In genomic region chr12:12534779-12535178, GRCm38 (mm10) we compare ENCODE assay signal across 28 mouse cellular contexts.
A peak's percentile ranks its signal among the peaks of the same experiment; 100 is the strongest.
DNase-seq lines count a peak whose midpoint lies in the region; ATAC-seq and TF ChIP-seq lines count a peak whose summit lies in the region.
"Had no signal": no experiment of that assay in that cellular context is flagged by ENCODE, and none has a peak within 500 bp of the region (broad histone marks: within the 10 kb centered on the region; RNA-seq: fewer than 3 reads in every experiment).

No protein-coding gene starts in this region.

- TF ChIP-seq CTCF in intestine, postnatal 0 days (IDR thresholded peaks at IDR 0.05; ENCODE audit: low read depth): no peak

- H3K9me3 ChIP-seq in forebrain, embryonic 10.5 days: no peaks in the 10 kb centered on the region
- H3K9me3 ChIP-seq in forebrain, embryonic 11.5 days (ENCODE audit: control insufficient read depth, low read length): no peaks in the 10 kb centered on the region
- H3K9me3 ChIP-seq in intestine, embryonic 15.5 days: no peaks in the 10 kb centered on the region
- no peaks in the 10 kb centered on the region for H3K9me3 ChIP-seq in intestine, postnatal 0 days (ENCODE audit: control insufficient read depth)
- H3K9me3 ChIP-seq in intestine, embryonic 16.5 days (ENCODE audit: control insufficient read depth, low read length): no peaks in the 10 kb centered on the region
- H3K9me3 ChIP-seq: embryonic facial prominence, embryonic 12.5 days; hindbrain, embryonic 12.5 days; limb, embryonic 12.5 days; liver, embryonic 15.5 days; neural tube, embryonic 13.5 days had no signal

- DNase-seq in forebrain, embryonic 10.5 days (ENCODE audit: extremely low spot score, low spot score): no peak
- DNase-seq in forebrain, embryonic 11.5 days (ENCODE audit: low spot score): no peak
- no peak for DNase-seq in urinary bladder, postnatal 10 days (ENCODE audit: low spot score)
- no peak for DNase-seq in T-cell, adult 2 months (ENCODE audit: low spot score)
- DNase-seq: adrenal gland, postnatal 10 days; cerebellum, adult 11 months; cerebellum, adult 9-10 months; cerebellum, postnatal 36 days; gastrocnemius, adult 2 months; gastrocnemius, postnatal 36 days; kidney, adult 11 months; kidney, postnatal 14 days; layer of hippocampus, adult 9-11 months; lung, postnatal 36 days; thymus, postnatal 4 days had no signal

- peak overlapping the region; percentile 60; the same call in 1 of the 2 replicates for H3K27ac ChIP-seq in forebrain, embryonic 10.5 days
- no peak overlapping the region for H3K27ac ChIP-seq in forebrain, embryonic 11.5 days (ENCODE audit: low read depth, low read length)
- no peak overlapping the region for H3K27ac ChIP-seq in intestine, embryonic 15.5 days
- H3K27ac ChIP-seq in intestine, postnatal 0 days (ENCODE audit: low read depth, low read length): no peak overlapping the region
- no peak overlapping the region for H3K27ac ChIP-seq in intestine, embryonic 16.5 days (ENCODE audit: low read length)
- H3K27ac ChIP-seq: embryonic facial prominence, embryonic 12.5 days; gastrocnemius, adult 2 months; hindbrain, embryonic 12.5 days; hindbrain, postnatal 0 days; limb, embryonic 12.5 days; liver, embryonic 15.5 days; neural tube, embryonic 13.5 days had no signal

- ATAC-seq in forebrain, embryonic 11.5 days (replicated peaks; ENCODE audit: low FRiP score): no peak
- 0 out of 2 replicates have a peak, but pooled peaks have one; percentile 24 for ATAC-seq in intestine, embryonic 15.5 days
- ATAC-seq in intestine, postnatal 0 days: no peak
- peak; percentile 62 for ATAC-seq in common myeloid progenitor, adult 5-6 weeks (replicated peaks; ENCODE audit: low read depth, poor library complexity, severe bottlenecking)
- ATAC-seq in intestine, embryonic 16.5 days: 0 out of 2 replicates have a peak, but pooled peaks have one; percentile 21
- ATAC-seq: forebrain, embryonic 16.5 days; hindbrain, postnatal 0 days; midbrain, embryonic 16.5 days had no signal

- 18% methylated on average over 2 of the region's 2 CpGs for WGBS in forebrain, embryonic 10.5 days
- WGBS in forebrain, embryonic 11.5 days: 10% methylated on average over 2 of the region's 2 CpGs
- 5% methylated on average over 2 of the region's 2 CpGs for WGBS in intestine, embryonic 15.5 days
- WGBS in intestine, postnatal 0 days: 12% methylated on average over 2 of the region's 2 CpGs
- 10% methylated on average over 2 of the region's 2 CpGs for WGBS in intestine, embryonic 16.5 days

- H3K9ac ChIP-seq in forebrain, embryonic 11.5 days (ENCODE audit: low read length): no peak overlapping the region
- no peak overlapping the region for H3K9ac ChIP-seq in intestine, embryonic 15.5 days
- no peak overlapping the region for H3K9ac ChIP-seq in intestine, postnatal 0 days (ENCODE audit: low read depth, low read length)
- H3K9ac ChIP-seq in intestine, embryonic 16.5 days (ENCODE audit: low read depth, low read length): no peak overlapping the region
- H3K9ac ChIP-seq: embryonic facial prominence, embryonic 12.5 days; hindbrain, embryonic 12.5 days; limb, embryonic 12.5 days; liver, embryonic 15.5 days; neural tube, embryonic 13.5 days had no signal

- no peaks in the 10 kb centered on the region for H3K27me3 ChIP-seq in forebrain, embryonic 10.5 days (ENCODE audit: poor library complexity, severe bottlenecking)
- no peaks in the 10 kb centered on the region for H3K27me3 ChIP-seq in forebrain, embryonic 11.5 days (ENCODE audit: control insufficient read depth, insufficient read depth, low read length)
- H3K27me3 ChIP-seq in intestine, embryonic 15.5 days (replicated peaks): no peaks in the 10 kb centered on the region
- H3K27me3 ChIP-seq in intestine, postnatal 0 days (replicated peaks; ENCODE audit: control insufficient read depth, insufficient read depth, low read length): no peaks in the 10 kb centered on the region
- H3K27me3 ChIP-seq in intestine, embryonic 16.5 days (replicated peaks; ENCODE audit: control insufficient read depth, insufficient read depth, low read length): no peaks in the 10 kb centered on the region
- H3K27me3 ChIP-seq: embryonic facial prominence, embryonic 12.5 days; hindbrain, embryonic 12.5 days; limb, embryonic 12.5 days; liver, embryonic 15.5 days; neural tube, embryonic 13.5 days had no signal

- peaks cover 18% of the 10 kb centered on the region for H3K4me1 ChIP-seq in forebrain, embryonic 10.5 days
- H3K4me1 ChIP-seq in forebrain, embryonic 11.5 days (replicated peaks; ENCODE audit: control insufficient read depth, insufficient read depth, low read length): no peaks in the 10 kb centered on the region
- H3K4me1 ChIP-seq in intestine, embryonic 15.5 days (replicated peaks): no peaks in the 10 kb centered on the region
- H3K4me1 ChIP-seq in intestine, postnatal 0 days (replicated peaks; ENCODE audit: control insufficient read depth, insufficient read depth, low read length): no peaks in the 10 kb centered on the region
- H3K4me1 ChIP-seq in intestine, embryonic 16.5 days (ENCODE audit: control insufficient read depth, insufficient read depth, low read length): peaks cover 5% of the 10 kb centered on the region; the same call in 1 of the 2 replicates
- H3K4me1 ChIP-seq: embryonic facial prominence, embryonic 12.5 days; hindbrain, embryonic 12.5 days; limb, embryonic 12.5 days; liver, embryonic 15.5 days; neural tube, embryonic 13.5 days had no signal

- H3K4me2 ChIP-seq in forebrain, embryonic 11.5 days (ENCODE audit: low read depth, low read length, severe bottlenecking): no peak overlapping the region
- H3K4me2 ChIP-seq in intestine, embryonic 15.5 days (replicated peaks): no peak overlapping the region
- H3K4me2 ChIP-seq in intestine, postnatal 0 days (replicated peaks; ENCODE audit: low read depth): no peak overlapping the region
- no peak overlapping the region for H3K4me2 ChIP-seq in intestine, embryonic 16.5 days (ENCODE audit: low read depth, low read length)
- H3K4me2 ChIP-seq: embryonic facial prominence, embryonic 12.5 days; hindbrain, embryonic 12.5 days; limb, embryonic 12.5 days; liver, embryonic 15.5 days; neural tube, embryonic 13.5 days had no signal

- no peaks in the 10 kb centered on the region for H3K36me3 ChIP-seq in forebrain, embryonic 10.5 days (replicated peaks)
- H3K36me3 ChIP-seq in forebrain, embryonic 11.5 days (ENCODE audit: control insufficient read depth, insufficient read depth, low read length): no peaks in the 10 kb centered on the region
- H3K36me3 ChIP-seq in intestine, embryonic 15.5 days: no peaks in the 10 kb centered on the region
- H3K36me3 ChIP-seq in intestine, postnatal 0 days (ENCODE audit: control insufficient read depth, insufficient read depth): no peaks in the 10 kb centered on the region
- no peaks in the 10 kb centered on the region for H3K36me3 ChIP-seq in intestine, embryonic 16.5 days (ENCODE audit: control insufficient read depth, insufficient read depth, low read length)
- H3K36me3 ChIP-seq: embryonic facial prominence, embryonic 12.5 days; G1E; hindbrain, embryonic 12.5 days; limb, embryonic 12.5 days; liver, embryonic 15.5 days; neural tube, embryonic 13.5 days had no signal

- H3K4me3 ChIP-seq in forebrain, embryonic 10.5 days: no peak overlapping the region
- H3K4me3 ChIP-seq in forebrain, embryonic 11.5 days (ENCODE audit: low read depth, low read length): no peak overlapping the region
- H3K4me3 ChIP-seq in intestine, embryonic 15.5 days (replicated peaks): no peak overlapping the region
- H3K4me3 ChIP-seq in intestine, postnatal 0 days (ENCODE audit: low read depth, low read length): no peak overlapping the region
- H3K4me3 ChIP-seq in intestine, embryonic 16.5 days (ENCODE audit: low read length): no peak overlapping the region
- H3K4me3 ChIP-seq: embryonic facial prominence, embryonic 12.5 days; gastrocnemius, adult 2 months; hindbrain, embryonic 12.5 days; limb, embryonic 12.5 days; liver, embryonic 15.5 days; neural tube, embryonic 13.5 days had no signal

Comparison
In these comparisons a context has a peak if more than half of its experiments do, and no peak if none do; other contexts are left out.
1. ATAC-seq: peak in intestine, embryonic 15.5 days (single experiment), common myeloid progenitor, adult 5-6 weeks (single experiment) and intestine, embryonic 16.5 days (single experiment); none in forebrain, embryonic 11.5 days (single experiment) and intestine, postnatal 0 days (single experiment).